Mouse (Mus musculus) CD8-positive naive resting alpha-beta T cell, adult 57 days (primary cell): ENCODE data around the gene Ms4a2. TPM values are rescaled to one million over a fixed set of nuclear protein-coding genes. Genes with fewer than 3 reads are reported as not detected.

Experiments
- total RNA-seq: library from RNA; stranded (reverse); gene quantifications from one replicate; pipeline ENCODE4 v1.2.4, GENCODE M21; 2023

Gene Ms4a2
- not detected for total RNA-seq

DNA sequence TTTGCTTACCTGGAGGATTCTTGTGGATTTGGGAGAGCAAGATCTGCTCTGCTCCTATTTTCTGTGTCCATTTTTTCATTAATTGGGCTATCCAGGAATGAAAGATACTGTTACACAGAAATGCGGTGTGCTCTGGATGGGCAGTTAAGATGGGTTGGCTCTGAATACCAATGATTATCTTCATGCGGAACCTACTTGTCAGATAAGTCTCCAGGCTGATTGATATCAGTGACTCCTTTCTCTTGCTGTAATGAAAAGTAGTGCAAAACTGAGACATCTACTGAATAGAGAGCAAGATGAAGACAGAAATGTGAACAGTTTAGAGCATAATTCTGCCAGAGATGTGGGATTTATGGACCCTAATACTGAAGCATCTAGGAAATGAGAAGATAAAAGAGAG is at the start of gene Ms4a2:
Gene Ms4a2, minus strand, starts transcription at position 169 of the 400 bp plus-strand sequence.

DNA sequence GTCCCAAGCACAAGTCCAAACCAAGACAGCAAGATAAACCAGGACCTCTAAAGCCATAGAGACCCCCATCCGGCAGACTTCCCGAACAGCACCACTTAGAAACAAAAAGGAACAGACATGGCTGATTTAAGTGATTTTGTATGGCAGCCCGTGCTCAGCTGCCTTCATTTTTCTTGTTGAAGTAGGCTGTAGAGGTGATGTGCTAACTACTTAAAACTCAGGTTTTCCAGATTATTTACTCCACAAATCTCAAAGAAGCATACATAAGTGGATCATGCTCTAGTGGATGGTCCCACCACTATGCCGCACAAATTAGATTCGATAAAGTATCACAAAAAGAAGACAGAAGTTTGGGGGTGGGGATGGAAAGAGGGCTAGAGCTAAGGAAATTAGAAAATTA is 36.9 kb upstream of the Ms4a2 start, which contains the start of gene Oosp2:
Gene Oosp2, minus strand, starts transcription at position 101 of the 400 bp plus-strand sequence.

DNA sequence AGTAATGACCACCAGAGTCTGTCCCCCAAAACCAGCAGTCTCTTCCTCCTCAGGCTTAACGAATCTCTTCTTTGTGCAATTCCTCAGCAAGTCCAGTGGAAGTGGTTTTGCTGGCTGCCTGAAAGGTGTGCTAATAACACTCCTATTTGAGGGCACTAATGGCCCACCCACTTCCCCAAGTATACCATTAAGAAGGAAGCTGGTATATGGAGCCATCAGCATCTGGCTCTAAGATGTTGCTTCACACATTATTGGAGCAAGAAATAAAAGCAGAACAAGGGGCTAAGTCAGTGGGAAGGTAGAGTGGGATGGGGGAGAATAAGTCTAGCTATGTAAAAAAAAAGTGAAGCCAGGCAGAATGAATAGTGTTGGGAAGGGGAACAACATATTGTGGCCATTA is 17.2 kb upstream of the Ms4a2 start, which contains the start of gene Ms4a3:
Gene Ms4a3, minus strand, starts transcription at position 120 of the 400 bp plus-strand sequence.

DNA sequence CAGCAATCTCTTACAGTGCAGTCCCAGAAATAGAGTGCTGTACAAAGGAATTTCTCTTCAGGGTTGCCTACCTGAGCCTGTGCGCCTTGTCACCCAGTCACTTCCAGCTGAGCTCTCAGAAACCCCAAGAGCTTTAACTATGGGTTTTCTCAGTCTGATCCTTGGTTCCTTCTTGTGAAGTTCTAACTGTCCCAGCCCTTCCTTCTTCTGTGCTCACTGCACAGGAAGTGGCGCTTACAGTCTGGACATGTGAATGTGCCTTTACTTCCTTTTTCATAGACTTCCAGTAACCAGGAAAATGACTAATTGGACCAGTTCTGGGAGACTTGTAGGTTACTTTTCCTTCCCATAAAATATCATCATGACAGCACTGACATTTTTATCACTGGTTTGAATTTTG is 18.9 kb downstream of the Ms4a2 start, which contains the start of gene Ms4a6d:
Gene Ms4a6d, minus strand, starts transcription at position 247 of the 400 bp plus-strand sequence.

Other genes starting within 250 kb of the Ms4a2 start
- gene Ms4a4a, start 248.2 kb downstream of the Ms4a2 start, total RNA-seq, result 1.5 TPM
- 53.2 TPM for gene Ms4a4c, start 218.9 kb downstream of the Ms4a2 start, total RNA-seq
- 937 TPM for gene Ms4a4b, start 180.2 kb downstream of the Ms4a2 start, total RNA-seq
- 33.8 TPM for gene Ms4a6c, start 154.4 kb downstream of the Ms4a2 start, total RNA-seq
- 328 TPM for gene Gm8369, start 137.8 kb downstream of the Ms4a2 start, total RNA-seq
- gene Ms4a6b, start 107.2 kb downstream of the Ms4a2 start, total RNA-seq, result 604 TPM
- gene Ms4a4d, start 86.9 kb downstream of the Ms4a2 start, total RNA-seq, result not detected
- gene Ms4a6d, start 18.9 kb downstream of the Ms4a2 start, total RNA-seq, result 8.6 TPM
- gene Ms4a3, start 17.1 kb upstream of the Ms4a2 start, total RNA-seq, result not detected
- not detected for gene Oosp2, start 36.8 kb upstream of the Ms4a2 start, total RNA-seq
- gene Oosp1, start 67.4 kb upstream of the Ms4a2 start, total RNA-seq, result not detected
- not detected for gene Oosp3, start 73.3 kb upstream of the Ms4a2 start, total RNA-seq
- gene Gif, start 123.8 kb upstream of the Ms4a2 start, total RNA-seq, result not detected
- 22.5 TPM for gene Mrpl16, start 146.7 kb upstream of the Ms4a2 start, total RNA-seq
- 7.5 TPM for gene Stx3, start 195.7 kb upstream of the Ms4a2 start, total RNA-seq
- not detected for gene Olfr1417, start 215.5 kb upstream of the Ms4a2 start, total RNA-seq
- not detected for gene Olfr1418, start 237.3 kb upstream of the Ms4a2 start, total RNA-seq